Mouse (Mus musculus) megakaryocyte, embryonic 14.5 days (primary cell): Measurements from ENCODE around the gene Abl2.

Source experiments
- FLI1 ChIP-seq: IDR thresholded peaks from 2 replicates; pipeline ENCODE4 v1.6.1; 2012; ENCODE audit warnings: low read length, inconsistent platforms, mixed read lengths
- GATA1 ChIP-seq: IDR thresholded peaks from 3 replicates; pipeline ENCODE4 v1.6.1; 2012; ENCODE audit warnings: mixed read lengths, low read length, inconsistent platforms, borderline replicate concordance

DNA sequence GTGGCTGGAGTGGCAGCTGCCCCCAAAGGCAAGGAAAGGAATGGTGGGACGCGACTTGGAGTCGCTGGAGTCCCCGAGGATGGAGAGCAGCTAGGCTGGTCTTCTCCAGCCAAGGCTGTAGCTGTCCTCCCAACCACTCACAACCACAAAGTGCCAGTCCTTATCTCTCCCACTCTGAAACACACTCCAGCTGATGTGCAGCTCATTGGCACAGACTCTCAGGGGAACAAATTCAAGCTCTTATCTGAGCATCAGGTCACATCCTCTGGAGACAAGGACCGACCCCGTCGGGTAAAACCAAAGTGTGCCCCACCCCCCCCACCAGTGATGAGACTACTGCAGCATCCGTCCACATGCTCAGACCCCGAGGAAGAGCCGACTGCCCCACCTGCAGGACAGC, 83.2 kb downstream of the Abl2 start:
- TF ChIP-seq GATA1 (no peak), FLI1 (no peak)
